Mouse (Mus musculus) heart, embryonic 11.5 days (tissue): ENCODE measurements around the gene Fsd2. TPM values are rescaled to one million over a fixed set of nuclear protein-coding genes. Genes with fewer than 3 reads are reported as not detected.

Source experiments
- ATAC-seq: fragments of 200-750 bp; cut with Nextera tagmentation; replicated peaks from 2 replicates; pipeline ENCODE4 v1.8.0; 2017; ENCODE audit warnings: moderate library complexity; ENCODE audit not compliant: insufficient number of reproducible peaks, low FRiP score, low TSS enrichment
- H3K27ac ChIP-seq: fragments of 300-500 bp; sonication (generic); 2 replicates; pipeline ENCODE4 v1.5.1; 2014; ENCODE audit warnings: mild to moderate bottlenecking, low read depth, low read length
- H3K27me3 ChIP-seq: fragments of 300-500 bp; sonication (generic); 2 replicates; pipeline ENCODE4 v1.6.1; 2014; ENCODE audit warnings: mild to moderate bottlenecking, low read length, mixed read lengths; ENCODE audit not compliant: control insufficient read depth, insufficient read depth
- H3K36me3 ChIP-seq: fragments of 300-500 bp; sonication (generic); 2 replicates; pipeline ENCODE4 v1.6.1; 2014; ENCODE audit warnings: mild to moderate bottlenecking, low read length, moderate library complexity, mixed read lengths; ENCODE audit not compliant: control insufficient read depth, insufficient read depth
- H3K4me1 ChIP-seq: fragments of 300-500 bp; sonication (generic); 2 replicates; pipeline ENCODE4 v1.6.1; 2014; ENCODE audit warnings: low read length; ENCODE audit not compliant: control insufficient read depth, insufficient read depth
- H3K4me2 ChIP-seq: fragments of 300-500 bp; sonication (generic); 2 replicates; pipeline ENCODE4 v1.6.1; 2014; ENCODE audit warnings: mild to moderate bottlenecking, moderate library complexity
- H3K4me3 ChIP-seq: fragments of 300-500 bp; sonication (generic); 2 replicates; pipeline ENCODE4 v1.5.1; 2014; ENCODE audit warnings: low read depth, low read length
- H3K9ac ChIP-seq: fragments of 300-500 bp; sonication (generic); 2 replicates; pipeline ENCODE4 v1.6.1; 2014; ENCODE audit warnings: mild to moderate bottlenecking, low read depth, low read length, moderate library complexity
- H3K9me3 ChIP-seq: fragments of 300-500 bp; sonication (generic); replicated peaks from 2 replicates; pipeline ENCODE4 v1.6.1; 2016; ENCODE audit warnings: low read length; ENCODE audit not compliant: control insufficient read depth
- WGBS: fragments of 180-500 bp; shearing (Covaris S2); extraction: QIAGEN DNeasy Blood & Tissue Kit; methylation state at CpG from one replicate; pipeline ENCODE4 v1.1.7; 2014; ENCODE audit not compliant: insufficient replicate concordance; 5-methylcytosine and 5-hydroxymethylcytosine counted together
- polyA plus RNA-seq: library from polyadenylated mRNA; unstranded; fragments of >200 nt; fragmentation: Nextera tagmentation; extraction: Ambion mirVana; gene quantifications from 2 replicates; pipeline ENCODE4 v1.2.1, GENCODE M21; 2014

The Fsd2 gene
- polyA plus RNA-seq, 1 experiment from 2014 or later = 50.9 TPM

- H3K9ac ChIP-seq = no peak overlapping the region
- peak overlapping the region; percentile 94 for H3K4me3 ChIP-seq
- no peaks in the 10 kb centered on the region for H3K27me3 ChIP-seq
- WGBS = 2% methylated on average over 5 of the region's 5 CpGs
- H3K36me3 ChIP-seq = no peaks in the 10 kb centered on the region
- peak; percentile 19; the same call in 1 of the 2 replicates for ATAC-seq
- peak overlapping the region; percentile 65 for H3K4me2 ChIP-seq
- H3K4me1 ChIP-seq = peaks cover 14% of the 10 kb centered on the region
- no peaks in the 10 kb centered on the region for H3K9me3 ChIP-seq
- peak overlapping the region; percentile 96; the same call in 1 of the 2 replicates for H3K27ac ChIP-seq
Observed at GRCm38 (mm10) chr7:81570752-81571107, 4.0 kb upstream of the Fsd2 start.

- no peak for ATAC-seq
- WGBS = 86% methylated on average over 3 of the region's 3 CpGs
- Histone ChIP-seq H3K9ac (no peak overlapping the region), H3K9me3 (no peaks in the 10 kb centered on the region), H3K4me3 (no peak overlapping the region), H3K27ac (0 out of 2 replicates have a peak overlapping the region, but pooled peaks have one; percentile 24), H3K4me1 (peaks cover 14% of the 10 kb centered on the region), H3K4me2 (no peak overlapping the region; the same call in 1 of the 2 replicates), H3K36me3 (no peaks in the 10 kb centered on the region), H3K27me3 (no peaks in the 10 kb centered on the region)
Observed at GRCm38 (mm10) chr7:81570271-81570670, 3.5 kb upstream of the Fsd2 start.

- H3K36me3 ChIP-seq = no peaks in the 10 kb centered on the region
- no peak overlapping the region for H3K9ac ChIP-seq
- no peak overlapping the region for H3K4me2 ChIP-seq
- H3K27ac ChIP-seq = no peak overlapping the region
- H3K9me3 ChIP-seq = no peaks in the 10 kb centered on the region
- H3K27me3 ChIP-seq = no peaks in the 10 kb centered on the region
- peaks cover 14% of the 10 kb centered on the region for H3K4me1 ChIP-seq
- no peak for ATAC-seq
- no peak overlapping the region for H3K4me3 ChIP-seq
- 94% methylated on average over 1 of the region's 1 CpGs for WGBS
Observed at GRCm38 (mm10) chr7:81569851-81570250, 3.1 kb upstream of the Fsd2 start.

- Histone ChIP-seq H3K27me3 (no peaks in the 10 kb centered on the region), H3K27ac (peak overlapping the region; percentile 94), H3K4me3 (no peak overlapping the region; the same call in 1 of the 2 replicates), H3K9me3 (no peaks in the 10 kb centered on the region), H3K4me2 (peak overlapping the region; percentile 71), H3K36me3 (no peaks in the 10 kb centered on the region), H3K4me1 (peaks cover 16% of the 10 kb centered on the region), H3K9ac (peak overlapping the region; percentile 12; the same call in 1 of the 2 replicates)
- no peak for ATAC-seq
- 76% methylated on average over 5 of the region's 5 CpGs for WGBS
Observed at GRCm38 (mm10) chr7:81567396-81567795, 652 bp upstream of the Fsd2 start.

- Histone ChIP-seq H3K27me3 (no peaks in the 10 kb centered on the region), H3K4me1 (peaks cover 16% of the 10 kb centered on the region), H3K36me3 (no peaks in the 10 kb centered on the region), H3K9me3 (no peaks in the 10 kb centered on the region), H3K9ac (peak overlapping the region; percentile 79), H3K27ac (peak overlapping the region; percentile 94), H3K4me3 (peak overlapping the region; percentile 39), H3K4me2 (peak overlapping the region; percentile 71)
- WGBS = 34% methylated on average over 4 of the region's 4 CpGs
- no peak for ATAC-seq
Observed at GRCm38 (mm10) chr7:81566332-81566731, 412 bp downstream of the Fsd2 start.

- WGBS = 48% methylated on average over 7 of the region's 7 CpGs
- peak overlapping the region; percentile 39 for H3K4me3 ChIP-seq
- ATAC-seq = no peak
- peak overlapping the region; percentile 71 for H3K4me2 ChIP-seq
- H3K27me3 ChIP-seq = no peaks in the 10 kb centered on the region
- peak overlapping the region; percentile 79 for H3K9ac ChIP-seq
- no peaks in the 10 kb centered on the region for H3K36me3 ChIP-seq
- H3K27ac ChIP-seq = peak overlapping the region; percentile 94
- H3K9me3 ChIP-seq = no peaks in the 10 kb centered on the region
- H3K4me1 ChIP-seq = peaks cover 22% of the 10 kb centered on the region
Observed at GRCm38 (mm10) chr7:81565381-81566055, 1.2 kb downstream of the Fsd2 start.

- no peak for ATAC-seq
- H3K27me3 ChIP-seq = no peaks in the 10 kb centered on the region
- peak overlapping the region; percentile 39 for H3K4me3 ChIP-seq
- WGBS = 67% methylated on average over 7 of the region's 7 CpGs
- peak overlapping the region; percentile 71 for H3K4me2 ChIP-seq
- H3K4me1 ChIP-seq = peaks cover 29% of the 10 kb centered on the region
- H3K36me3 ChIP-seq = no peaks in the 10 kb centered on the region
- no peaks in the 10 kb centered on the region for H3K9me3 ChIP-seq
- peak overlapping the region; percentile 79; the same call in 1 of the 2 replicates for H3K9ac ChIP-seq
- H3K27ac ChIP-seq = peak overlapping the region; percentile 94; the same call in 1 of the 2 replicates
Observed at GRCm38 (mm10) chr7:81564766-81565165, 2.0 kb downstream of the Fsd2 start.

- H3K27me3 ChIP-seq = no peaks in the 10 kb centered on the region
- 42% methylated on average over 4 of the region's 4 CpGs for WGBS
- ATAC-seq = no peak
- no peak overlapping the region for H3K9ac ChIP-seq
- H3K9me3 ChIP-seq = no peaks in the 10 kb centered on the region
- peaks cover 29% of the 10 kb centered on the region for H3K4me1 ChIP-seq
- no peak overlapping the region for H3K27ac ChIP-seq
- peak overlapping the region; percentile 8; the same call in 1 of the 2 replicates for H3K4me3 ChIP-seq
- H3K36me3 ChIP-seq = no peaks in the 10 kb centered on the region
- H3K4me2 ChIP-seq = peak overlapping the region; percentile 71
Observed at GRCm38 (mm10) chr7:81563506-81564015, 3.2 kb downstream of the Fsd2 start.
